Mouse (Mus musculus) spleen, postnatal 10 days (tissue): ENCODE measurements around the gene Cyp2d11.

Source experiments
- DNase-seq, 2 experiments: peaks; one replicate each; pipeline ENCODE4 v3.0.0; 2021 to 2022; ENCODE audit warnings: low spot score in 2 of 2

The Cyp2d11 gene

GRCm38 (mm10) chr15:82351480-82351879 lies 42.3 kb downstream of the Cyp2d11 start:
- DNase-seq, result no peak

- DNase-seq, result no peak
Observed at GRCm38 (mm10) chr15:82350349-82350748, 43.5 kb downstream of the Cyp2d11 start.

GRCm38 (mm10) chr15:82348999-82349341 lies 44.9 kb downstream of the Cyp2d11 start:
- DNase-seq, result no peak

- DNase-seq, result no peak
Observed at GRCm38 (mm10) chr15:82348258-82348998, 45.4 kb downstream of the Cyp2d11 start.

- DNase-seq, result no peak
Observed at GRCm38 (mm10) chr15:82347852-82348251, 46.0 kb downstream of the Cyp2d11 start.

GRCm38 (mm10) chr15:82347303-82347676 lies 46.5 kb downstream of the Cyp2d11 start:
- no peak for DNase-seq

- peak in 1 of 2 experiments; percentile 24 for DNase-seq
Observed at GRCm38 (mm10) chr15:82346580-82347302, 47.1 kb downstream of the Cyp2d11 start.

GRCm38 (mm10) chr15:82345820-82346470 lies 47.9 kb downstream of the Cyp2d11 start:
- peak; percentile 97 to 98 for DNase-seq

- no peak for DNase-seq
Observed at GRCm38 (mm10) chr15:82344971-82345370, 48.9 kb downstream of the Cyp2d11 start.

GRCm38 (mm10) chr15:82343368-82344287 lies 50.2 kb downstream of the Cyp2d11 start:
- peak; percentile 25 to 36 for DNase-seq

GRCm38 (mm10) chr15:82342543-82342935 lies 51.3 kb downstream of the Cyp2d11 start:
- DNase-seq, result peak; percentile 42 to 51

GRCm38 (mm10) chr15:82341675-82342542 lies 51.9 kb downstream of the Cyp2d11 start:
- peak; percentile 69 to 80 for DNase-seq

GRCm38 (mm10) chr15:82341036-82341501 lies 52.8 kb downstream of the Cyp2d11 start:
- DNase-seq, result peak; percentile 85 to 86

GRCm38 (mm10) chr15:82340414-82341035 lies 53.3 kb downstream of the Cyp2d11 start:
- peak; percentile 65 to 70 for DNase-seq

GRCm38 (mm10) chr15:82339634-82340254 lies 54.1 kb downstream of the Cyp2d11 start:
- peak; percentile 36 to 53 for DNase-seq
